In the genomic region with DNA sequence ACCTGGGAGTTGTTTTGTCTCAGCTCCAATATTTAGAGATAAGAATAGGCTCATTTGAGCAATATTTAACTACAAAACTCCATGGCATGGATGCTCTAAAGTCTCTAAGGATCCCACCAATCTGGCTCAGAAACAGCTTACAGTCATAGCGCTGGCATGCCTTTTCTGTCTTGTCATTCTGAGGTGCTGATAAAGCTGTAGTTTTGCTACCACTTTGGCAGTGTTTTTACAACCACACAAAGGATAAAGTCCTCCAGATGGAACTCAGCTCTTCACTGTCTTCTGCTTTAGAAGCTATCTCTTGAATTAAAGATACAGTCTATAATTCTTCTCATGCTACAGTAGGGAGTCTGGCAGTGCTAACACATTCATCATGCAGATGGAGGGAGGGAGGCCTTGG, we compare ENCODE assay signal across 19 mouse cellular contexts. TPM values are rescaled to one million over a fixed set of nuclear protein-coding genes. Genes with fewer than 3 reads are reported as not detected.
"Had no signal": no experiment of that assay in that cellular context is flagged by ENCODE, and none has a peak within 500 bp of the region (broad histone marks: within the 10 kb centered on the region; RNA-seq: fewer than 3 reads in every experiment).

No protein-coding gene starts in this region.

- DNase-seq: lung, adult 2 months; lung, postnatal 14 days; lung, postnatal 36 days; right cerebral cortex, postnatal 14 days; thymus, adult 2 months; thymus, postnatal 25 days; thymus, postnatal 4 days had no signal

- H3K27me3 ChIP-seq: lung, embryonic 15.5 days; megakaryocyte, embryonic 14.5 days; midbrain, embryonic 13.5 days; midbrain, embryonic 15.5 days; neural tube, embryonic 12.5 days; stomach, embryonic 15.5 days had no signal

- H3K36me3 ChIP-seq: lung, embryonic 15.5 days; midbrain, embryonic 13.5 days; midbrain, embryonic 15.5 days; neural tube, embryonic 12.5 days; stomach, embryonic 15.5 days had no signal

- H3K4me1 ChIP-seq: megakaryocyte, embryonic 14.5 days; neural tube, embryonic 12.5 days; stomach, embryonic 15.5 days had no signal

- H3K9ac ChIP-seq: lung, embryonic 15.5 days; midbrain, embryonic 13.5 days; midbrain, embryonic 15.5 days; neural tube, embryonic 12.5 days; stomach, embryonic 15.5 days had no signal

- H3K9me3 ChIP-seq: lung, embryonic 15.5 days; midbrain, embryonic 13.5 days; midbrain, embryonic 15.5 days; neural tube, embryonic 12.5 days; stomach, embryonic 15.5 days had no signal

- H3K27ac ChIP-seq: lung, embryonic 15.5 days; macrophage; midbrain, embryonic 13.5 days; midbrain, embryonic 15.5 days; neural tube, embryonic 12.5 days; stomach, embryonic 15.5 days; stomach, postnatal 0 days had no signal

- H3K4me3 ChIP-seq: lung, embryonic 15.5 days; megakaryocyte, embryonic 14.5 days; midbrain, embryonic 13.5 days; midbrain, embryonic 15.5 days; neural tube, embryonic 12.5 days; stomach, embryonic 15.5 days had no signal

- ATAC-seq: lung, postnatal 0 days; midbrain, embryonic 13.5 days; midbrain, embryonic 15.5 days had no signal

- H3K4me2 ChIP-seq: lung, embryonic 15.5 days; midbrain, embryonic 11.5 days; midbrain, embryonic 13.5 days; midbrain, embryonic 15.5 days; neural tube, embryonic 12.5 days; stomach, embryonic 15.5 days had no signal

RNA-seq across cellular contexts. Expression of a gene that starts 56.6 kb away (rescaled TPM):
- total RNA-seq: monocyte, adult 5-6 weeks; neutrophil, adult 5-6 weeks had no signal
